Mouse (Mus musculus): ENCODE results near the gene Ptprt.

- TF ChIP-seq CTCF (IDR thresholded peaks at IDR 0.05; ENCODE audit: low read depth, low read length) (no peak), POLR2A (IDR thresholded peaks at IDR 0.05; ENCODE audit: extremely low read depth, insufficient read depth, low read length) (no peak)
Measured at GRCm38 (mm10) chr2:161557874-161558273, 1103.1 kb downstream of the Ptprt start.
